Mouse (Mus musculus) heart, embryonic 13.5 days (tissue): ENCODE data around the gene Ralgds. TPM values are rescaled to one million over a fixed set of nuclear protein-coding genes. Genes with fewer than 3 reads are reported as not detected.

Source experiments
- ATAC-seq: fragments of 200-750 bp; cut with Nextera tagmentation; 2 replicates; pipeline ENCODE4 v1.8.0; 2017; ENCODE audit warnings: moderate TSS enrichment; ENCODE audit not compliant: insufficient number of reproducible peaks, low FRiP score, low TSS enrichment; ENCODE audit errors: extremely low read depth
- H3K27ac ChIP-seq: fragments of 300-500 bp; sonication (generic); replicated peaks from 2 replicates; pipeline ENCODE4 v1.5.1; 2015; ENCODE audit warnings: moderate library complexity, mild to moderate bottlenecking, inconsistent platforms
- H3K27me3 ChIP-seq: fragments of 300-500 bp; sonication (generic); replicated peaks from 2 replicates; pipeline ENCODE4 v1.6.1; 2015; ENCODE audit warnings: mild to moderate bottlenecking, inconsistent platforms
- H3K36me3 ChIP-seq: fragments of 300-500 bp; sonication (generic); 2 replicates; pipeline ENCODE4 v1.6.1; 2015; ENCODE audit warnings: mild to moderate bottlenecking, inconsistent platforms
- H3K4me1 ChIP-seq: fragments of 300-500 bp; sonication (generic); 2 replicates; pipeline ENCODE4 v1.6.1; 2015; ENCODE audit warnings: inconsistent platforms
- H3K4me2 ChIP-seq: fragments of 300-500 bp; sonication (generic); 2 replicates; pipeline ENCODE4 v1.6.1; 2015; ENCODE audit warnings: inconsistent platforms, mild to moderate bottlenecking, moderate library complexity
- H3K4me3 ChIP-seq: fragments of 300-500 bp; sonication (generic); 2 replicates; pipeline ENCODE4 v1.5.1; 2015; ENCODE audit warnings: moderate library complexity, mild to moderate bottlenecking, inconsistent platforms
- H3K9ac ChIP-seq: fragments of 300-500 bp; sonication (generic); 2 replicates; pipeline ENCODE4 v1.6.1; 2015; ENCODE audit warnings: inconsistent platforms, mild to moderate bottlenecking, moderate library complexity
- H3K9me3 ChIP-seq: fragments of 300-500 bp; sonication (generic); 2 replicates; pipeline ENCODE4 v1.6.1; 2016; ENCODE audit warnings: inconsistent platforms
- WGBS: fragments of 180-500 bp; shearing (Covaris S2); methylation state at CpG from one replicate; pipeline ENCODE4 v1.1.7; 2015; ENCODE audit warnings: mixed read lengths; 5-methylcytosine and 5-hydroxymethylcytosine counted together
- polyA plus RNA-seq: library from polyadenylated mRNA; unstranded; fragments of >200 nt; fragmentation: Nextera tagmentation; extraction: Ambion mirVana; gene quantifications from 2 replicates; pipeline ENCODE4 v1.2.1, GENCODE M21; 2015

The Ralgds gene
- polyA plus RNA-seq, 1 experiment from 2014 or later: 20.3 TPM

GRCm38 (mm10) chr2:28596998-28597397 lies 84.1 kb downstream of the Ralgds start:
- no peak overlapping the region for H3K4me3 ChIP-seq

DNA sequence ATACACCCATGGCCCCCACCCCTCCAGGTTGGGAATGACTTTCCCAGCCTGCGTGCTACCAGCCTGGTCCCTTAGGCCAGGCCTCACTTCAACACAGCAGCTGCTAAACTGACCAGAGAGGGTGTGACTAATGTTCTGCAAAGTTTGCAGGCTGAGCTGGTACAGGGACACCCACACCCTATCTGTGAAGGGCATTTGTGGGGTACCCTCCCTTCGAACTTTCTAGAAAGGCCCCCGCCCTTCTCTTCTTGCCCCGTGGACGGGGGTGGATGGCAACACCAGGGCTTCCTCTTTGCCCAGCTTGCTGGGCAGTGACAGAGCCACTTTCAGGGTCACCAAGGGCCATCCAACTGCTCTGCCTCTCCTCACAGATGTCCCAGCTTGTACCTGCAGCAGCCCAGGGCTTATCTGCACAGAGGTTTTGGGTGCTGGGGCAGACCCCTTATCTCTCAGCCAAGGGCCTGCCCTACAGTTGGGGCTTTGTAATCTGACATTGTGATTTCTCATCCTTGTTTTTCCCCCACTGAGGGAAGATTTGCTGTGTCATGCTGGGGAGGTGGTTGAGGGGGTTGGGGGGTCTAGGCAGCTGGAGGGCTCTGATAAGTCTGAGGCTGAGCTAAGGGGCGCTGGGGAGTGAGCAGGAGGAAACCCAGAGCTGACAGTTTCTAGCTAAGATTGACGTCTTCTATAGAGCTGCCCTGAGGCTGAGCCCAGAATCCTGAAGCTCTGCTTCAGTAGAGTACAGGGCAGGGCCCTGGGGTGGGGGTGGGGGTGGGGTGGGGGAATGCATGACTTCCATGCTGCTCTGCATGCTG lies 85.0 kb downstream of the Ralgds start:
- ATAC-seq: peak; percentile 73
- peak overlapping the region; percentile 63 for H3K27ac ChIP-seq
- peak overlapping the region; percentile 42 for H3K9ac ChIP-seq
- H3K4me2 ChIP-seq: peak overlapping the region; percentile 12
- H3K9me3 ChIP-seq: peaks cover 3% of the 10 kb centered on the region; the same call in 1 of the 2 replicates
- no peaks in the 10 kb centered on the region for H3K36me3 ChIP-seq
- peaks cover 4% of the 10 kb centered on the region; the same call in 1 of the 2 replicates for H3K27me3 ChIP-seq
- H3K4me3 ChIP-seq: no peak overlapping the region
- H3K4me1 ChIP-seq: peaks cover 46% of the 10 kb centered on the region
- WGBS: 59% methylated on average over 7 of the region's 7 CpGs

More at GRCm38 (mm10) chr2:28596998-28597397, 84.1 kb downstream of the Ralgds start:
- Histone ChIP-seq H3K9me3 (peaks cover 3% of the 10 kb centered on the region; the same call in 1 of the 2 replicates), H3K4me1 (peaks cover 39% of the 10 kb centered on the region), H3K9ac (no peak overlapping the region), H3K4me2 (peak overlapping the region; percentile 12; the same call in 1 of the 2 replicates), H3K27me3 (peaks cover 7% of the 10 kb centered on the region; the same call in 1 of the 2 replicates), H3K27ac (peak overlapping the region; percentile 63), H3K36me3 (no peaks in the 10 kb centered on the region)
- 83% methylated on average over 7 of the region's 7 CpGs for WGBS
- no peak for ATAC-seq

- Histone ChIP-seq H3K36me3 (no peaks in the 10 kb centered on the region), H3K4me1 (peaks cover 46% of the 10 kb centered on the region), H3K9ac (peak overlapping the region; percentile 29; the same call in 1 of the 2 replicates), H3K27ac (peak overlapping the region; percentile 52), H3K4me3 (no peak overlapping the region), H3K4me2 (peak overlapping the region; percentile 12; the same call in 1 of the 2 replicates), H3K27me3 (no peaks in the 10 kb centered on the region; the same call in 1 of the 2 replicates), H3K9me3 (peaks cover 3% of the 10 kb centered on the region; the same call in 1 of the 2 replicates)
- 42% methylated on average over 12 of the region's 12 CpGs for WGBS
- 0 out of 2 replicates have a peak, but pooled peaks have one; percentile 25 for ATAC-seq
Observed at GRCm38 (mm10) chr2:28598692-28599568, 86.0 kb downstream of the Ralgds start.

- H3K36me3 ChIP-seq: no peaks in the 10 kb centered on the region
- 0 out of 2 replicates have a peak overlapping the region, but pooled peaks have one; percentile 10 for H3K9ac ChIP-seq
- peaks cover 46% of the 10 kb centered on the region for H3K4me1 ChIP-seq
- H3K4me3 ChIP-seq: no peak overlapping the region
- peak overlapping the region; percentile 12; the same call in 1 of the 2 replicates for H3K4me2 ChIP-seq
- peaks cover 3% of the 10 kb centered on the region; the same call in 1 of the 2 replicates for H3K9me3 ChIP-seq
- no peaks in the 10 kb centered on the region for H3K27me3 ChIP-seq
- peak overlapping the region; percentile 52 for H3K27ac ChIP-seq
- WGBS: 42% methylated on average over 6 of the region's 6 CpGs
- no peak for ATAC-seq
Observed at GRCm38 (mm10) chr2:28599569-28599900, 86.6 kb downstream of the Ralgds start.

GRCm38 (mm10) chr2:28601720-28602590 lies 89.0 kb downstream of the Ralgds start:
- H3K4me3 ChIP-seq: no peak overlapping the region
- peak overlapping the region; percentile 65 for H3K27ac ChIP-seq
- no peaks in the 10 kb centered on the region for H3K36me3 ChIP-seq
- peak overlapping the region; percentile 45 for H3K9ac ChIP-seq
- no peaks in the 10 kb centered on the region for H3K27me3 ChIP-seq
- peaks cover 3% of the 10 kb centered on the region; the same call in 1 of the 2 replicates for H3K9me3 ChIP-seq
- WGBS: 7% methylated on average over 12 of the region's 12 CpGs
- H3K4me1 ChIP-seq: peaks cover 55% of the 10 kb centered on the region
- peak; percentile 26 for ATAC-seq
- peak overlapping the region; percentile 33 for H3K4me2 ChIP-seq

Other genes starting within 250 kb of the Ralgds start
- gene Ppp1r26, start 66.3 kb upstream of the Ralgds start, polyA plus RNA-seq: 2.9 and 3.1 TPM in 2 replicates
- 0.31 TPM in 1 of 2 replicates, not detected in the other for gene 1700007K13Rik, start 46.8 kb upstream of the Ralgds start, polyA plus RNA-seq
- 46.0 and 48.5 TPM in 2 replicates for gene Mrps2, start 45.1 kb upstream of the Ralgds start, polyA plus RNA-seq
- 0.25 and 0.47 TPM in 2 replicates for gene Gbgt1, start 16.2 kb upstream of the Ralgds start, polyA plus RNA-seq
- gene Gm10134, start 7.0 kb upstream of the Ralgds start, polyA plus RNA-seq: 1.1 and 1.6 TPM in 2 replicates
- gene Cel, start 50.3 kb downstream of the Ralgds start, polyA plus RNA-seq: 0.31 TPM in 1 of 2 replicates, not detected in the other
- 29.8 and 30.9 TPM in 2 replicates for gene Gtf3c5, start 70.6 kb downstream of the Ralgds start, polyA plus RNA-seq
- 2.8 and 4.7 TPM in 2 replicates for gene Gfi1b, start 108.9 kb downstream of the Ralgds start, polyA plus RNA-seq
- gene Tsc1, start 128.1 kb downstream of the Ralgds start, polyA plus RNA-seq: 16.2 and 16.4 TPM in 2 replicates
- gene Spaca9, start 186.6 kb downstream of the Ralgds start, polyA plus RNA-seq: 0.59 and 1.2 TPM in 2 replicates
- 0.37 and 0.90 TPM in 2 replicates for gene Ak8, start 187.0 kb downstream of the Ralgds start, polyA plus RNA-seq